Mouse (Mus musculus) intestine, embryonic 14.5 days (tissue): ENCODE data around the gene Kirrel2. TPM values are rescaled to one million over a fixed set of nuclear protein-coding genes. Genes with fewer than 3 reads are reported as not detected.
A peak's percentile ranks its signal among the peaks of the same experiment; 100 is the strongest.

Experiments used
- ATAC-seq: fragments of 200-750 bp; cut with Nextera tagmentation; replicated peaks from 2 replicates; pipeline ENCODE4 v1.8.0; 2017; ENCODE audit warnings: low read depth, moderate number of reproducible peaks, moderate TSS enrichment, moderate library complexity; ENCODE audit not compliant: low FRiP score, low TSS enrichment
- DNase-seq: peaks from one replicate; pipeline ENCODE4 v3.0.0-alpha.2; 2018; ENCODE audit warnings: low spot score
- H3K27ac ChIP-seq: fragments of 300-500 bp; sonication (generic); 2 replicates; pipeline ENCODE4 v1.5.1; 2014; ENCODE audit warnings: low read depth, mild to moderate bottlenecking, control low read depth
- H3K27me3 ChIP-seq: fragments of 300-500 bp; sonication (generic); replicated peaks from 2 replicates; pipeline ENCODE4 v1.6.1; 2014; ENCODE audit warnings: low read length, control low read depth; ENCODE audit not compliant: control insufficient read depth, insufficient read depth
- H3K36me3 ChIP-seq: fragments of 300-500 bp; sonication (generic); 2 replicates; pipeline ENCODE4 v1.6.1; 2014; ENCODE audit warnings: low read length, control low read depth; ENCODE audit not compliant: control insufficient read depth, insufficient read depth
- H3K4me1 ChIP-seq: fragments of 300-500 bp; sonication (generic); replicated peaks from 2 replicates; pipeline ENCODE4 v1.6.1; 2014; ENCODE audit warnings: low read length, control low read depth, mixed read lengths; ENCODE audit not compliant: control insufficient read depth, insufficient read depth
- H3K4me2 ChIP-seq: fragments of 300-500 bp; sonication (generic); 2 replicates; pipeline ENCODE4 v1.6.1; 2014; ENCODE audit warnings: low read length
- H3K4me3 ChIP-seq: fragments of 300-500 bp; sonication (generic); 2 replicates; pipeline ENCODE4 v1.5.1; 2014; ENCODE audit warnings: low read depth, low read length, control low read depth, mixed read lengths
- H3K9ac ChIP-seq: fragments of 300-500 bp; sonication (generic); 2 replicates; pipeline ENCODE4 v1.6.1; 2014; ENCODE audit warnings: mild to moderate bottlenecking, low read length
- H3K9me3 ChIP-seq: fragments of 300-500 bp; sonication (generic); 2 replicates; pipeline ENCODE4 v1.6.1; 2016; ENCODE audit warnings: low read length, control low read depth; ENCODE audit not compliant: control insufficient read depth
- WGBS: fragments of 180-500 bp; shearing (Covaris S2); extraction: QIAGEN DNeasy Blood & Tissue Kit; methylation state at CpG from one replicate; pipeline ENCODE4 v1.1.7; 2014; 5-methylcytosine and 5-hydroxymethylcytosine counted together
- polyA plus RNA-seq: library from polyadenylated mRNA; unstranded; fragments of >200 nt; fragmentation: Nextera tagmentation; extraction: Ambion mirVana; gene quantifications from 2 replicates; pipeline ENCODE4 v1.2.1, GENCODE M21; 2014

Kirrel2 gene
- polyA plus RNA-seq, 1 experiment from 2014 or later = 2.9 TPM

DNA sequence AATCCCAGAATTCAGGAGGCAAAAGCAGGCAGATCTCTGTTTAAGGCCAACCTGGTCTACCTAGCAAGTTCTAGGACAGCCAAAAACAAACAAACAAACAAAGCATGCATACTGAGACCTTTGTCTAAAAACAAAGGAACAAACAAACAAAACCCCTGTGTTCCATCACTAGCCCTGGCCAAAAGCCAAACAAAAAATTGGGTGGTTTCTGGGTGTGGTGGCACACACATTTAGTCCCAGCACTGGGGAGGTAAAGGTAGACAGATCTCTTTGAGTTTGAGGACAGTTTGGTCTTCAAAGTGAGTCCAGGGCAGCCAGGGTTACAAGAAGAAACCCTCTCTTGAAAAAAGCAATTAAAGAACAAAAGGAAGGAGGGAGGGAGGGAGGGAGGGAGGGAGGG, 28.2 kb downstream of the Kirrel2 start:
- DNase-seq (no peak), ATAC-seq (no peak)
- Histone ChIP-seq H3K27me3 (no peaks in the 10 kb centered on the region), H3K36me3 (peaks cover 26% of the 10 kb centered on the region), H3K9me3 (no peaks in the 10 kb centered on the region), H3K4me3 (no peak overlapping the region), H3K27ac (no peak overlapping the region), H3K4me2 (no peak overlapping the region), H3K9ac (no peak overlapping the region), H3K4me1 (no peaks in the 10 kb centered on the region)

DNA sequence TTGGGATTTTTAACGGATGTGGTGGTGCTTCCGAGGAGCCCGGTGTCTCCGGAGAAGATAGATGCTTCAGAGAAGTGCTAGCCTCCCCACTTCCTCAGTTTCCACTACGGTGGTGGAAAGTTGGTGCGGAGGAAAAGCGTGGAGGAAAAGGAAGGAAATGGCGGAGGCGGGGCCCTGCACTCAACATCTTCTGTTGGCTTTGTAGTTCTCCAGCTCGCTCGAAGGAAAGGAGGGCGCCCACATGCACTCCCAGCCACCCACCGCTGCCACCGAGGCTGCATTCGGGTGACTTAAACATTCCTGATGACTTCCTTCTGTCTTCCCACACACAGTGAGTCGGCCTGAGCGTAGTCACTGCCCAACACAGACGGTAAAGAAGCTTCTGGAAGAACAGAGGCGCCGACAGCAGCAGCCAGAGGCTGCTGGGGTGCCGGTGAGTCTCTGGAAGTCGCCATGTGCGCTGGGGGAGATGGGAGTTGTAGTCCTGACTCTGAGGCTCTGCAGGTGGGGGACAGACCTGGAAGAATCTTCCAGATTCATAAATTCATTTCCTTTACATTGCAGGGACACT, 34.3 kb downstream of the Kirrel2 start:
- H3K4me1 ChIP-seq = no peaks in the 10 kb centered on the region; the same call in 1 of the 2 replicates
- H3K27me3 ChIP-seq = no peaks in the 10 kb centered on the region
- ATAC-seq (no peak), DNase-seq (no peak)
- H3K36me3 ChIP-seq = peaks cover 27% of the 10 kb centered on the region
- peaks cover 4% of the 10 kb centered on the region; the same call in 1 of the 2 replicates for H3K9me3 ChIP-seq
- 36% methylated on average over 23 of the region's 23 CpGs for WGBS
- H3K4me2 ChIP-seq = peak overlapping the region; percentile 88
- peak overlapping the region; percentile 45 for H3K9ac ChIP-seq
- peak overlapping the region; percentile 51 for H3K4me3 ChIP-seq
- no peak overlapping the region for H3K27ac ChIP-seq

DNA sequence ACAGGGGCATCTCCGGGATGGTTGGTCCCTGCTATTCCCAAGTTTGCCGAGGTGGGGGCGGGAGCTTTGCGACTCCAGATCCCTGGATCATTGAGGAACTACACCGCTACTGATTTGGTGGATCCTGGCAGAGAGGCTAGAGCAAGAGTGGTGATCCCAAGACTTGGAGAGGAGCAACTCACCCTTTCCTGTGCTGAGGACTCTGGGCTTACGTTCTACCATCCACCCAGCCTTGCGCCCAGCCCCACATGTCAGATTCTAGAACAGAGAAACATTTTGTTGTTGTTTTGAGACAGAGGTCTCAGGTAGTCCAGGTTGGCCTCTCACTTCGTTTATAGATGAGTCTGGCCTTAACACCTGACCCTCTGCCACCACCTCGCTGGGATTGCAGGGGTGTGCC, 34.9 kb downstream of the Kirrel2 start:
- peak overlapping the region; percentile 88 for H3K4me2 ChIP-seq
- DNase-seq (no peak), ATAC-seq (peak; percentile 1; the same call in 1 of the 2 replicates)
- peak overlapping the region; percentile 45 for H3K9ac ChIP-seq
- peaks cover 21% of the 10 kb centered on the region for H3K36me3 ChIP-seq
- peak overlapping the region; percentile 51 for H3K4me3 ChIP-seq
- peaks cover 4% of the 10 kb centered on the region; the same call in 1 of the 2 replicates for H3K9me3 ChIP-seq
- no peaks in the 10 kb centered on the region; the same call in 1 of the 2 replicates for H3K4me1 ChIP-seq
- H3K27me3 ChIP-seq = no peaks in the 10 kb centered on the region
- H3K27ac ChIP-seq = peak overlapping the region; percentile 55; the same call in 1 of the 2 replicates
- 9% methylated on average over 9 of the region's 9 CpGs for WGBS

DNA sequence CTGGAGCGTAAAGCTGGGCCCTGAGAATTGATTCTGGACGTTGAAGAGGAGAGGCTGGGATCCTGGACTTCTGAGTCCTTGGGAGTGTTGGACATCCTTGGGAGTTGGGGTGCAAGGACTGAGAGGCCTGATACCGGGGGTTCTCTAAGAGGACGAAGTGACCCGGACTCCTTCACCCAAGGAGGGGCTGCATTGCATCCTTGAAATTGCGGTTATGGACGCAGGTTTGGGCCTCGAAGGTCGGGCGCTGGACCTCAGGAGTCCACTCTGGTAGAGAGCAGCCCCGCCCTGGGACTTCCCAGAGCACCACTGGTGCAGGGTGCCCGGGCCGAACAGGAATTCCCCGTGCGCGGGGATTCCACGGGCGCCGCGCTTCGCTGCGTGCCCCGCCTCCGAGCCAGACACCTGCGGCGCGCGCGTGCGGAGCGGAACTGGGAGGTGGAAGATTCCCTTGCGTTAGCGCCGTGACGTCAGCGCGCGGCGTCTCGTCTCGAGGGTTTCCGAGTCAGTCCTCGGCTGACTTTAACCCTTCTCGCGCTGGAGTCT, 35.5 kb downstream of the Kirrel2 start:
- peak; percentile 87 for ATAC-seq
- WGBS = under 1% methylated on average over 45 of the region's 45 CpGs
- peaks cover 4% of the 10 kb centered on the region; the same call in 1 of the 2 replicates for H3K9me3 ChIP-seq

DNA sequence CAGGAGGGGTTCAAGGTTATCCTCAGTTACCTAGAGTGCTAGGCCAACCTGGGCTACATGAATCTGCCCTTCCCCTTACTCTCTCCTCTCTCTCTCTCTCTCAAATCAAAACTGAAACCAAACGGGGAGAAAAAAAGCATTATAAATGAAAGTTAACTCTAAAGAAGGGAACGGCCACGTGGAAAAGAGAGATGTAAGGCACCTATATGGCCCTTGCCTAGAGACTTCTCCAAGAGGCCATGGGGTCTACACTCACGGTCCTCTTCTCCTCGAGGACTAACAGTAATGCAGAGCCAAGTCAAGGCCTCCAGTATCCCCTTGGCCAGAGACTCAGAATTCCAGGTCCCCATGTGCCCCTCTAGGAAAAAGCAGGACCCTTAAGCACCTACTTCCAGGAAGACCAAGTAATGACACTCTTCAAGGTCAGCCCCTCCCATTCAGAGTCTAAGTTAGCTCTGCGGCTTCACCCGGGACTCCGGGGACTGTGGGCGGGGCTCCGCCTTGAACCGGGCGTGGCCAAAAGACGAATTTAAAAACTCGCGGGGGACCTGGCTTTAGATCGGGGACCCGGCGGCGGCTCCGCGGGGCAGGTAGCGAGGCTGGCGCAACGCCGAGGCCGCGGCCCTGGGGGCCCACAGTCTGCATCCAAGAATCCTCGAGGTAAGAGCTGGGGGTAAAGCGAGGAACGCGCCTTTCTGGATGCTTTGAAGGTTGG, 36.2 kb downstream of the Kirrel2 start, which contains the start of gene Nfkbid:
Gene Nfkbid, plus strand, starts transcription at position 558 of the 715 bp plus-strand sequence.
- 9% methylated on average over 31 of the region's 31 CpGs for WGBS
- Histone ChIP-seq H3K4me3 (peak within 1 kb of the TSS; percentile 51), H3K9ac (peak within 1 kb of the TSS; percentile 45), H3K4me1 (no peaks in the 10 kb centered on the region; the same call in 1 of the 2 replicates), H3K9me3 (peaks cover 4% of the 10 kb centered on the region; the same call in 1 of the 2 replicates), H3K36me3 (peaks cover 13% of the 10 kb centered on the region), H3K4me2 (peak within 1 kb of the TSS; percentile 88), H3K27ac (peak within 1 kb of the TSS; percentile 55), H3K27me3 (no peaks in the 10 kb centered on the region)
- ATAC-seq = peak; percentile 37
- DNase-seq = peak; percentile 71

More for the DNA sequence above, 35.5 kb downstream of the Kirrel2 start:
- H3K4me2 ChIP-seq = peak overlapping the region; percentile 88
- peak; percentile 89 for DNase-seq
- peak overlapping the region; percentile 51 for H3K4me3 ChIP-seq
- peaks cover 15% of the 10 kb centered on the region for H3K36me3 ChIP-seq
- peak overlapping the region; percentile 45 for H3K9ac ChIP-seq
- H3K27ac ChIP-seq = peak overlapping the region; percentile 55
- H3K4me1 ChIP-seq = no peaks in the 10 kb centered on the region; the same call in 1 of the 2 replicates
- H3K27me3 ChIP-seq = no peaks in the 10 kb centered on the region

DNA sequence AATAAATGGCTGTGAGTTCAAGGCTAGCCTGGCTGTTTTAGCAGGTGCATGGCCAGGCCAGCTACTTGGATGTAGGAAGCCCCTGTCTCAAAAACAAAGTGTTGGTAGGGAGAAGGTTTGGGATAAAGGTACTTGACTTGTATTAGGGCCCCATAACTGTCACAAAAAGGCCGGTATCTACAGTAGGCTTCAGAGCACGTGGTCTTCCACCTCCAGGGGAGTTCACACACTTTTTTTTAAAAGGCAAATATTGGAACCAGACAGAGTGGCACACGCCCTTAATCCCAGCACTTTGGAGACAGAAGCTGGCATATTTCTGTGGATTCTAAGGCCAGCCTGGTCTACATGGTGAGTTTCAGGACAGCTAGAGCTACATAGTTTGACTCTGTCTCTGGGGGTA, 36.8 kb downstream of the Kirrel2 start:
- no peak overlapping the region for H3K9ac ChIP-seq
- H3K4me3 ChIP-seq = no peak overlapping the region
- peaks cover 4% of the 10 kb centered on the region; the same call in 1 of the 2 replicates for H3K9me3 ChIP-seq
- H3K4me2 ChIP-seq = no peak overlapping the region
- no peak for DNase-seq
- peaks cover 11% of the 10 kb centered on the region for H3K36me3 ChIP-seq
- WGBS = 80% methylated on average over 3 of the region's 3 CpGs
- ATAC-seq = no peak
- H3K27me3 ChIP-seq = no peaks in the 10 kb centered on the region
- H3K4me1 ChIP-seq = no peaks in the 10 kb centered on the region; the same call in 1 of the 2 replicates
- H3K27ac ChIP-seq = no peak overlapping the region

DNA sequence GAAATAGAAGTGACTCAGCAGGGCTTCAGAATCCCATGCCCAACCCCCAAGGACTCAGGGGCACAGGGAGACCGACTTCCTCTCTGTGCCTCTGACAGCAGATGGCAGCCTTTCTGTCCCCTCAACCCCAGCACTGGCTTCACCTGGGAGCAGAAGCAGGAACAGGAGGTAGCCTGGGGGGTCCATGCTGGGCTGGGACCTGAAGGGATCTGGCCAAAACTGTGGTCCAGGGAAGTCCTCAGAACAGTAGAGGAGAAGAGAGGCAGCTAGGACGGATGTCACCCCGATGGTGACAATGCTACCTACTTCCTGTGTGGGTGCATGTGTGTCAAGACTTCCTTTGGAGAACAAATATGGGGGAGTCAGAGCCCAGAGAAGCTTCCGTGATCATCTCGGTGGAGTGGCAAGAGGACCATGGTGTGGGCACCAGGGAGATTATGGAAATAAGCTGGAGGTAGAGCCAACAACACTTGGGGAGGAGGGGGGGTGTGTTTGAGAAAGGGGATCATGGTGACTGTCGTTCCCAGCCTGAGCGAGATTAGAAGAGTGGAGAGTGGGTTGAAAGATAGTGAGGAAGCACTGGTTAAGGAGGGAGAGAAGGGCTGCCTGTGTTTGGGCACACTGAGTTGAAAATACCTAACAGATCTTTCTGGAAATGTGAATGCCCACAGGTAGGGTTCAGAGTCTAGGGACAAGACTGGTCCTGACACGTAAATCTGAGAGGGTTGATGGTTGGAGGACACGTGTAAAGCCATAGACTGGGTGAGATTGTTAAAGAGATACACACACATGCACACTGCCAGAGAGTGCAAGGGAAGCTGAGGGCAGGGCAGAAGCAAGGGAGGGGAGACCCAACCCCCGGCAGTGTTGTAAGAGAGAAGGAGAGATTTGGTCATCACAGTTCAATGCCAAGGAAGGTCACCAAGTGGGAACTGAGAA, 37.7 kb downstream of the Kirrel2 start, which contains the start of gene Hcst:
Gene Hcst, minus strand, starts transcription at position 294 of the 939 bp plus-strand sequence.
- DNase-seq (no peak), ATAC-seq (no peak)
- Histone ChIP-seq H3K36me3 (peaks cover 8% of the 10 kb centered on the region; the same call in 1 of the 2 replicates), H3K4me1 (no peaks in the 10 kb centered on the region; the same call in 1 of the 2 replicates), H3K4me2 (no peak within 1 kb of the TSS), H3K27me3 (no peaks in the 10 kb centered on the region), H3K9me3 (peaks cover 4% of the 10 kb centered on the region; the same call in 1 of the 2 replicates), H3K27ac (no peak within 1 kb of the TSS), H3K4me3 (no peak within 1 kb of the TSS), H3K9ac (no peak within 1 kb of the TSS)
- 72% methylated on average over 10 of the region's 10 CpGs for WGBS

DNA sequence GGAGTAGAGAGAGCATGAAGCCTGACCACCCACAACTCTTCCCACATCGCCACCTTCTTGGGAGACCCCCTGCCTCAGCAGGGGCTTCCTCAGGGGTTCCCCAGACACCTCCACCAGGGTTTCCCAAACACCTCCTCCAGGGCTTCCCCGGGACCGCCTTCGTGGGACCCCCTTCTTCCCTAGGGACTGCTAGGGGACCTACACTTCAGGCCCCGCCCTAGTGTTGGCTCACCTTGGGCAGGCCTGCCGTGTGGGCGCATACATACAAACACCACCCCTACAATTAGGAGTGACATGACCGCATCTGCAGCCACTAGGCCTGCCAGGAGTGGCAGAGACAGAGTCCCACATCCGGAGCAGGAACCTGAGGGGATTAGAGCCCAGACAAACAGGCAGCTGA, 39.6 kb downstream of the Kirrel2 start:
- Histone ChIP-seq H3K36me3 (no peaks in the 10 kb centered on the region), H3K27me3 (no peaks in the 10 kb centered on the region), H3K4me3 (no peak overlapping the region), H3K4me1 (no peaks in the 10 kb centered on the region), H3K9me3 (peaks cover 4% of the 10 kb centered on the region; the same call in 1 of the 2 replicates), H3K9ac (no peak overlapping the region), H3K4me2 (no peak overlapping the region), H3K27ac (no peak overlapping the region)
- ATAC-seq = no peak
- no peak for DNase-seq
- 71% methylated on average over 9 of the region's 9 CpGs for WGBS
